Mouse (Mus musculus): ENCODE data around the gene Atp6v0d1. TPM values are rescaled to one million over a fixed set of nuclear protein-coding genes. Genes with fewer than 3 reads are reported as not detected.

The Atp6v0d1 gene
- polyA plus RNA-seq, 1 experiment, result 17.4 TPM

- no peak for TF ChIP-seq GATA1 (IDR thresholded peaks at IDR 0.05; ENCODE audit: low read length)
These were observed 28.8 kb upstream of the Atp6v0d1 start for GRCm38 (mm10) chr8:105594451-105595242.

GRCm38 (mm10) chr8:105593859-105594258 is 28.0 kb upstream of the Atp6v0d1 start:
- no peak for TF ChIP-seq GATA1 (IDR thresholded peaks at IDR 0.05; ENCODE audit: low read length)

- no peak for TF ChIP-seq GATA1 (IDR thresholded peaks at IDR 0.05; ENCODE audit: low read length)
These were observed 26.6 kb upstream of the Atp6v0d1 start for GRCm38 (mm10) chr8:105592431-105592830.

- no peak for TF ChIP-seq GATA1 (IDR thresholded peaks at IDR 0.05; ENCODE audit: low read length)
These were observed 13.9 kb upstream of the Atp6v0d1 start for GRCm38 (mm10) chr8:105579719-105580118.

- no peak for TF ChIP-seq GATA1 (IDR thresholded peaks at IDR 0.05; ENCODE audit: low read length)
These were observed 9.7 kb upstream of the Atp6v0d1 start for GRCm38 (mm10) chr8:105575538-105575937.

- no peak for TF ChIP-seq GATA1 (IDR thresholded peaks at IDR 0.05; ENCODE audit: low read length)
These were observed 8.9 kb upstream of the Atp6v0d1 start for GRCm38 (mm10) chr8:105574741-105575140.

- no peak for TF ChIP-seq GATA1 (IDR thresholded peaks at IDR 0.05; ENCODE audit: low read length)
These were observed 7.6 kb upstream of the Atp6v0d1 start for GRCm38 (mm10) chr8:105573427-105573826.

- TF ChIP-seq GATA1 (IDR thresholded peaks at IDR 0.05; ENCODE audit: low read length), result no peak
These were observed 6.0 kb upstream of the Atp6v0d1 start for GRCm38 (mm10) chr8:105571810-105572209.

GRCm38 (mm10) chr8:105566703-105567595 is 1.1 kb upstream of the Atp6v0d1 start:
- TF ChIP-seq GATA1 (IDR thresholded peaks at IDR 0.05; ENCODE audit: low read length), result no peak

- TF ChIP-seq GATA1 (IDR thresholded peaks at IDR 0.05; ENCODE audit: low read length), result no peak
These were observed 406 bp downstream of the Atp6v0d1 start for GRCm38 (mm10) chr8:105565401-105565881.

GRCm38 (mm10) chr8:105563871-105564270 is 2.0 kb downstream of the Atp6v0d1 start:
- no peak for TF ChIP-seq GATA1 (IDR thresholded peaks at IDR 0.05; ENCODE audit: low read length)

- no peak for TF ChIP-seq GATA1 (IDR thresholded peaks at IDR 0.05; ENCODE audit: low read length)
These were observed 3.0 kb downstream of the Atp6v0d1 start for GRCm38 (mm10) chr8:105562863-105563262.

- no peak for TF ChIP-seq GATA1 (IDR thresholded peaks at IDR 0.05; ENCODE audit: low read length)
These were observed 10.6 kb downstream of the Atp6v0d1 start for GRCm38 (mm10) chr8:105555230-105555629.

GRCm38 (mm10) chr8:105554087-105554486 is 11.8 kb downstream of the Atp6v0d1 start:
- TF ChIP-seq GATA1 (IDR thresholded peaks at IDR 0.05; ENCODE audit: low read length), result no peak

- no peak for TF ChIP-seq GATA1 (IDR thresholded peaks at IDR 0.05; ENCODE audit: low read length)
These were observed 13.0 kb downstream of the Atp6v0d1 start for GRCm38 (mm10) chr8:105552824-105553223.

- TF ChIP-seq GATA1 (IDR thresholded peaks at IDR 0.05; ENCODE audit: low read length), result no peak
These were observed 13.8 kb downstream of the Atp6v0d1 start for GRCm38 (mm10) chr8:105552032-105552431.

Measured in G1E-ER4 (cell line).